ENCODE assay signal across 22 mouse cellular contexts in genomic region chr1:96482816-96483215, GRCm38 (mm10).
"Had no signal": no experiment of that assay in that cellular context is flagged by ENCODE, and none has a peak within 500 bp of the region (broad histone marks: within the 10 kb centered on the region; RNA-seq: fewer than 3 reads in every experiment).

No protein-coding gene starts in this region.

- H3K27ac ChIP-seq: heart, adult 2 months; hindbrain, embryonic 10.5 days; hindbrain, embryonic 12.5 days; hindbrain, embryonic 14.5 days; intestine, embryonic 15.5 days; left cerebral cortex, adult 2 months; limb, embryonic 10.5 days; limb, embryonic 12.5 days; liver, embryonic 13.5 days; liver, embryonic 15.5 days had no signal

- H3K36me3 ChIP-seq: heart, embryonic 12.5 days; hindbrain, embryonic 10.5 days; hindbrain, embryonic 12.5 days; intestine, embryonic 15.5 days; limb, embryonic 10.5 days; limb, embryonic 12.5 days; liver, embryonic 13.5 days; liver, embryonic 15.5 days had no signal

- H3K9me3 ChIP-seq: heart, embryonic 12.5 days; hindbrain, embryonic 10.5 days; hindbrain, embryonic 12.5 days; intestine, embryonic 15.5 days; limb, embryonic 10.5 days; limb, embryonic 12.5 days; liver, embryonic 13.5 days; liver, embryonic 15.5 days had no signal

- H3K27me3 ChIP-seq: heart, embryonic 12.5 days; hindbrain, embryonic 12.5 days; intestine, embryonic 15.5 days; limb, embryonic 12.5 days; liver, embryonic 13.5 days; liver, embryonic 15.5 days had no signal

- H3K9ac ChIP-seq: heart, embryonic 12.5 days; hindbrain, embryonic 12.5 days; hindbrain, embryonic 14.5 days; intestine, embryonic 15.5 days; limb, embryonic 12.5 days; liver, embryonic 13.5 days; liver, embryonic 15.5 days had no signal

- H3K4me1 ChIP-seq: heart, embryonic 12.5 days; hindbrain, embryonic 10.5 days; hindbrain, embryonic 12.5 days; intestine, embryonic 15.5 days; limb, embryonic 10.5 days; limb, embryonic 12.5 days; liver, embryonic 13.5 days; liver, embryonic 15.5 days had no signal

- DNase-seq: gastrocnemius, postnatal 14 days; gastrocnemius, postnatal 36 days; heart, adult 2 months; heart, postnatal 10 days; heart, postnatal 4 days; kidney, adult 18-20 months; kidney, adult 8-10 months; kidney, postnatal 10 days; kidney, postnatal 25 days; kidney, postnatal 4 days; layer of hippocampus, adult 9-11 months; liver; liver, embryonic 13.5 days had no signal

- H3K4me3 ChIP-seq: heart, adult 2 months; heart, embryonic 12.5 days; hindbrain, embryonic 10.5 days; hindbrain, embryonic 12.5 days; intestine, embryonic 15.5 days; left cerebral cortex, adult 2 months; limb, embryonic 10.5 days; limb, embryonic 12.5 days; liver, embryonic 13.5 days; liver, embryonic 15.5 days had no signal
